Mouse (Mus musculus) lung, embryonic 14.5 days (tissue): Measurements from ENCODE around the gene Tespa1. TPM values are rescaled to one million over a fixed set of nuclear protein-coding genes. Genes with fewer than 3 reads are reported as not detected.

Source experiments
- ATAC-seq: fragments of 200-750 bp; cut with Nextera tagmentation; 2 replicates; pipeline ENCODE4 v1.8.0; 2017; ENCODE audit warnings: mild to moderate bottlenecking, moderate TSS enrichment, moderate library complexity; ENCODE audit not compliant: insufficient read depth
- DNase-seq: peaks from one replicate; pipeline ENCODE4 v3.0.0-alpha.2; 2015
- H3K27ac ChIP-seq: fragments of 300-500 bp; sonication (generic); 2 replicates; pipeline ENCODE4 v1.5.1; 2014; ENCODE audit warnings: low read depth, mild to moderate bottlenecking, moderate library complexity
- H3K27me3 ChIP-seq: fragments of 300-500 bp; sonication (generic); 2 replicates; pipeline ENCODE4 v1.6.1; 2014; ENCODE audit warnings: low read length, control low read depth; ENCODE audit not compliant: insufficient read depth
- H3K36me3 ChIP-seq: fragments of 300-500 bp; sonication (generic); 2 replicates; pipeline ENCODE4 v1.6.1; 2014; ENCODE audit warnings: control low read depth; ENCODE audit not compliant: insufficient read depth
- H3K4me1 ChIP-seq: fragments of 300-500 bp; sonication (generic); 2 replicates; pipeline ENCODE4 v1.6.1; 2014; ENCODE audit warnings: antibody characterized with exemption, control low read depth; ENCODE audit not compliant: insufficient read depth
- H3K4me2 ChIP-seq: fragments of 300-500 bp; sonication (generic); 2 replicates; pipeline ENCODE4 v1.6.1; 2014; ENCODE audit warnings: mild to moderate bottlenecking
- H3K4me3 ChIP-seq: fragments of 300-500 bp; sonication (generic); 2 replicates; pipeline ENCODE4 v1.5.1; 2014; ENCODE audit warnings: low read depth, low read length
- H3K9ac ChIP-seq: fragments of 300-500 bp; sonication (generic); 2 replicates; pipeline ENCODE4 v1.6.1; 2014
- H3K9me3 ChIP-seq: fragments of 300-500 bp; sonication (generic); 2 replicates; pipeline ENCODE4 v1.6.1; 2016; ENCODE audit warnings: low read depth, low read length, control low read depth
- CTCF ChIP-seq: IDR thresholded peaks from 2 replicates; pipeline ENCODE4 v1.5.1; 2016; ENCODE audit warnings: antibody characterized with exemption, low read depth
- WGBS: fragments of 180-500 bp; shearing (Covaris S2); extraction: QIAGEN DNeasy Blood & Tissue Kit; methylation state at CpG from one replicate; pipeline ENCODE4 v1.1.7; 2014; 5-methylcytosine and 5-hydroxymethylcytosine counted together
- polyA plus RNA-seq: library from polyadenylated mRNA; unstranded; fragments of >200 nt; fragmentation: Nextera tagmentation; extraction: Ambion mirVana; gene quantifications from 2 replicates; pipeline ENCODE4 v1.2.1, GENCODE M21; 2014

Tespa1 gene
- polyA plus RNA-seq, 1 experiment from 2014 or later, result 0.66 TPM

DNA sequence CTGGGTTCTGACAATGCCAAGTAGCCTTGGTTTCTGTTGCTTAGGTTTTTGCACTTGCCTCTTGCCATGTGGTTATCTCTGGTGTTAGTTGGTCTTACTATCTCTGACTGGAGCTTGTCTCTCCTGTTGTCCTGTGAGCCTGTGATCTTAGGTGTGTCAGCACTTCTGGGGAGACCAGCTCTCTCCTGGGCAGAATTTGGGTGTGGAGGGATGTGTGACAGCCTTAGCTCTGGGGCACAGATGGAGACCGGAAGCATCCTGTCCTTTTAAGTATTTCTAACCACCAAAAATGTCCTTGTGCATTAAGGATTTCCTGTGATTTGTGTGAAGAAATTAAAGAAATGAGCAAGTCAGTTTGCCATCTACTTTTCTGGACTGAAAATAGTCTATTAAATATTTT lies 21.4 kb downstream of the Tespa1 start:
- DNase-seq (no peak), ATAC-seq (no peak)
- Histone ChIP-seq H3K4me3 (no peak overlapping the region), H3K27me3 (no peaks in the 10 kb centered on the region), H3K4me1 (no peaks in the 10 kb centered on the region), H3K36me3 (no peaks in the 10 kb centered on the region), H3K27ac (no peak overlapping the region), H3K9ac (no peak overlapping the region), H3K4me2 (no peak overlapping the region), H3K9me3 (no peaks in the 10 kb centered on the region)
- TF ChIP-seq CTCF, result no peak
- WGBS, result 76% methylated on average over 1 of the region's 1 CpGs

DNA sequence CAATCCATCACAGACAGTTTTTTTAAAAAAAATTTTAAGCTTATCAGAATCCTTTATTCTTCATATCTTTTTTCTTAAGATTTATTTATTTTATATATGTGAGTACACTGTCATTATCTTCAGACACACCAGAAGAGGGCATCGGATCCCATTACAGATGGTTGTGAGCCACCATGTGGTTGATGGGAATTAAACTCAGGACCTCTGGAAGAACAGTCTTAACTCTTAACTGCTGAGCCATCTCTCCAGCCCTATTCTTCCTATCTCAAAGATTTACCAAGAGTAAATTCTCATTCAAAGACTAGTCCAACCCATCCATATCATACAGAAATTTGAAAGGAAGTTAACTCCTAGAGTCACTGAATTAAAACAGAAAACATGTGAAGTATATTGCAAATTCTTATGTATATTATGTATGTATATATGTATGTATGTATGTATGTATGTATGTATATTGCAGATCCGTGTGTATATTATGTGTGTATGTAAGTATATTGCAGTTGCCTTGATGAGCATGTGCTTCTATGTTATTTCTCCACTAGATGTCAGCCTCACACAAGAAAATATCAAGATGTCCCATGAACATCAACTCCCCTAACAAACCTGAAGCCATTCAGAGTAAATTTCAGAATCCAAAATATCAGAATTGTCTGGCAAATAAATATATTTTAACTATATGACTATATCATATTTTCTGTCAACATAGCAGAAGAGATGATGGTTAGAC lies 40.9 kb downstream of the Tespa1 start:
- Histone ChIP-seq H3K27me3 (no peaks in the 10 kb centered on the region), H3K9me3 (no peaks in the 10 kb centered on the region), H3K9ac (no peak overlapping the region), H3K4me2 (no peak overlapping the region), H3K4me3 (no peak overlapping the region), H3K4me1 (no peaks in the 10 kb centered on the region), H3K36me3 (no peaks in the 10 kb centered on the region), H3K27ac (no peak overlapping the region)
- peak; percentile 59 for TF ChIP-seq CTCF
- WGBS, result 48% methylated on average over 2 of the region's 2 CpGs
- ATAC-seq, result no peak
- peak; percentile 73 for DNase-seq

DNA sequence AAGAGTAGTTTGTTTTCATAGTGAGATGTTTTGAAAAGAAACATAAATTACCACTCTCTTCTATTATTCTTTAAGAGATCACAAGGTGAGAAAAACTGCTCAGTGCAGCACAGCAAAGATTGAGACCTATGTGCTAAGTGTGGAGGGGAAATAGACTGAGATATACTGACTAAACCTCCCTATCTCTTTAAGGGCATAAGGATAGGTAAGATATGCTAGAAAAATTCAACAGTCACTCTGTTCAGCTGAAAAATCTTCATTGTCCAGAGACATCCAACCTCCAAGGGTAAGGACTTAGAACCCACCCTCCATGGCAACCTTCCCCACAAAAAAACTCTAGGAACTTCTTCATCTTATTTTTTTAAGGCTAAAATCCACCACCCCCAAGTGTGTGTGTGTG lies 42.1 kb downstream of the Tespa1 start:
- Histone ChIP-seq H3K9ac (no peak overlapping the region), H3K4me3 (no peak overlapping the region), H3K36me3 (no peaks in the 10 kb centered on the region), H3K27me3 (no peaks in the 10 kb centered on the region), H3K27ac (no peak overlapping the region), H3K9me3 (no peaks in the 10 kb centered on the region), H3K4me1 (no peaks in the 10 kb centered on the region), H3K4me2 (no peak overlapping the region)
- ATAC-seq (no peak), DNase-seq (no peak)
- TF ChIP-seq CTCF, result no peak

DNA sequence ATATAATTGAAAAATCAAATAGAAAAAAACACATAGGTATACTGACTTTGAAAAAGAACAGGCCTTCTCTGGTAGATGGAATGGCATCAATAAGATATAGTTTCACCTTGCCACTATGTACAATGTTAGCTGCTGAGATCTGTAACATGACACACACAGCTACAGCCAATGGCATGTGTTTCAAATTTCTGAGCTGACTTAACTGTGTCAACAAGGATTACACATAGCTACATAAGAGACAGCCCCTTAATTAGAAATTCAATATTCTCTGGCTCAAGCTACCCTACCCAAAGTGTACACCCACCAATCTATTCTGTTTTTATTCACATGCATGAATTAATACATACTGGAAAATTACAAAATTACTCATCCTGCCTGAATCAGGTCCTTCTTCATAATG lies 45.7 kb downstream of the Tespa1 start:
- Histone ChIP-seq H3K9me3 (no peaks in the 10 kb centered on the region), H3K4me3 (no peak overlapping the region), H3K4me1 (no peaks in the 10 kb centered on the region), H3K9ac (no peak overlapping the region), H3K36me3 (no peaks in the 10 kb centered on the region), H3K27me3 (no peaks in the 10 kb centered on the region), H3K27ac (no peak overlapping the region), H3K4me2 (no peak overlapping the region)
- ATAC-seq (no peak), DNase-seq (no peak)
- TF ChIP-seq CTCF, result no peak

DNA sequence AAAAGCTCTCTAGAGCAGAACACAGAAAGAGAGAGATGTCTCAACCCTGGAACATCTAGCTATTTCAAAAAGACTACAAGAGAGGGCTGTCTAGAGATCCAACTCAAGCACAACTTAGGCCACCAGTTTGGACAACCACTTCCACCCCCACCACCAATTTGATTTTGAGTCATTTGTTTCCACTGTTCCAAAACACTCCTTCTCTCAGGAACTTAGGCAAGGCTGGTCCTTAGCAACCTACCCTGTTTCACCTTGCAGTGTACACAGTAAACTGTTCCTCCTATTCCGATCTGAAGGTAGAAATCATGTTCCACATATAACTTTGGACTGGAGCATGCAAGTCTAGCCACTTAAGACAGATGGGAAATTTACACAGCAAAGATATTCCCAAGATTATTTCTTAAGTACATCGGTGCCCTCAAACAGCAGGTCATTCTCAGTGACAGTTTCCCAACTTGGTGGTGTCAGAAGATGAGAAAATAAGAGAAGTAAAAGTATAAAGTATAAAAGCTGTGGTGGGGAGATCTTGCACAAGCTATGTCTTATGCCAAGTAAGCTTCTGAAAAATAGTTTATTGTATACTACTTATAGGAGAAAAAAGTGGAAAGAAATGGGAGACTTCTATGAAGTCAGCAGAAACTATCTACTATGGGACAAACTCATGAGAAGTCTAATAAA lies 47.5 kb downstream of the Tespa1 start:
- Histone ChIP-seq H3K4me3 (no peak overlapping the region), H3K27ac (no peak overlapping the region), H3K9me3 (no peaks in the 10 kb centered on the region), H3K9ac (no peak overlapping the region), H3K27me3 (no peaks in the 10 kb centered on the region), H3K4me1 (no peaks in the 10 kb centered on the region), H3K36me3 (no peaks in the 10 kb centered on the region), H3K4me2 (no peak overlapping the region)
- 83% methylated on average over 2 of the region's 2 CpGs for WGBS
- DNase-seq, result no peak
- ATAC-seq, result no peak
- no peak for TF ChIP-seq CTCF

DNA sequence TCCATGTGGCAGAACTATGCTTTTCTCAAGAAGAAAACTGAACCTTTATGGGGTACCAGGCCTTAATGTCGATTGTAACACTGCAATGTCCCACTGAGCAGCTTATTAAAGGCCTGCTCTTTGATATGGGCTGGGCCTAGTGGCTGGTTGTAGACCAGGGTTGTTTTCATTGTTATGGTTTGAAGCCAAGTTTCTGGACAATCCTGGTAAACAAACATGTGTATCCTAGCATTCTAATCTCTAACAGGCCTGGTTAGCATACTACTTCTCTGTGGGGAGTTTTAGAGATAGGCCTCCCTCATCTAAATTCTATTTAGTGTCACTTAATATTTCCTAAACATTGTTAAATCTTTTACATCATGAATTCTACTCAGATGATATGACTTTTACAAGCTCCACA lies 49.0 kb downstream of the Tespa1 start:
- H3K4me1 ChIP-seq, result no peaks in the 10 kb centered on the region
- 60% methylated on average over 1 of the region's 1 CpGs for WGBS
- no peak for DNase-seq
- H3K4me2 ChIP-seq, result no peak overlapping the region
- no peak overlapping the region for H3K9ac ChIP-seq
- H3K36me3 ChIP-seq, result no peaks in the 10 kb centered on the region
- H3K27ac ChIP-seq, result no peak overlapping the region
- no peaks in the 10 kb centered on the region for H3K9me3 ChIP-seq
- H3K4me3 ChIP-seq, result no peak overlapping the region
- no peaks in the 10 kb centered on the region for H3K27me3 ChIP-seq
- no peak for TF ChIP-seq CTCF
- no peak for ATAC-seq

DNA sequence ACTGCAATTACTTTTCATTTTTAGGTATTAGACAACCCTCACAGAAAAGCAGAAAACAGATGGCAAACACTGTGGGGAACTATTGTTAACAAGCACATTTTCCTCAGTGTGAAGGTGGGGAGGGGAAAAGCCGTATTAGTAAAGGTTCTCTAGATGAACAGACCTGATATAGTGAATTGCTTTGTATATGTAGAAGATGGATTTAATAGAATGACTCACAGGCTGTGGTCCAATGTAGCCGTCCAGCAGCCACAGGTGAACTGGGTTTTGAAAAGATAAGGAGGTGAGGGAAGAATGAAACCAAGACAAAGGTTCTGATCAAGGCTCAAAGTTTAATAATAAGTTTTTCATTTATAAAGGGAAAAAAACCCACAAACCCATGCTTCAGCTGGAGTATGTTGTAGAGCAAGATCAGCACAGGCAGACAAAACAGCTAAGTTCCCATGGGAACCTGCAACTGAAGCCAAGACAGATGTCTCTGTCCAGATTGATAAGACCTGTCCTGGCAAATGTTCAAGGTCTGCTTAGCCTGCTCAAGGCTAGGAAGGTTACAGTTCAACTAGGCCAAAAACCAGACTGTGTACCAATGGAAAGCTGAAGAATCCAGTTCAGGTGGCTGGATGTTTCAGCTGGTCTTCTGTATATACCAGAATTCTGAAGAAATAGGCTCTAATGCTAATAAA lies 50.0 kb downstream of the Tespa1 start:
- no peak overlapping the region for H3K4me2 ChIP-seq
- no peak for TF ChIP-seq CTCF
- DNase-seq (no peak), ATAC-seq (no peak)
- H3K27me3 ChIP-seq, result no peaks in the 10 kb centered on the region
- H3K27ac ChIP-seq, result no peak overlapping the region
- no peak overlapping the region for H3K4me3 ChIP-seq
- H3K36me3 ChIP-seq, result no peaks in the 10 kb centered on the region
- no peaks in the 10 kb centered on the region for H3K4me1 ChIP-seq
- H3K9ac ChIP-seq, result no peak overlapping the region
- WGBS, result 75% methylated on average over 2 of the region's 2 CpGs
- no peaks in the 10 kb centered on the region for H3K9me3 ChIP-seq
